Mouse (Mus musculus) left cerebral cortex, postnatal 36 days (tissue): ENCODE data around the gene Psmb7. TPM values are rescaled to one million over a fixed set of nuclear protein-coding genes. Genes with fewer than 3 reads are reported as not detected.

ENCODE experiments used
- DNase-seq, 2 experiments: peaks; one replicate each; pipeline ENCODE4 v3.0.0; 2021 to 2022; ENCODE audit warnings: low spot score in 2 of 2, mixed read lengths in 1 of 2
- intact Hi-C: fragments of 180-260 bp; cut with DNase I; formaldehyde crosslinking; loops from one replicate; pipeline ENCODE4 v1.15.1; 2025
- total RNA-seq, 2 experiments: library from RNA; stranded (reverse); gene quantifications; 2 replicates each; pipeline ENCODE4 v1.2.3; 2021

Psmb7 gene
- total RNA-seq, 2 experiments from 2014 or later: 180 to 206 TPM

DNA sequence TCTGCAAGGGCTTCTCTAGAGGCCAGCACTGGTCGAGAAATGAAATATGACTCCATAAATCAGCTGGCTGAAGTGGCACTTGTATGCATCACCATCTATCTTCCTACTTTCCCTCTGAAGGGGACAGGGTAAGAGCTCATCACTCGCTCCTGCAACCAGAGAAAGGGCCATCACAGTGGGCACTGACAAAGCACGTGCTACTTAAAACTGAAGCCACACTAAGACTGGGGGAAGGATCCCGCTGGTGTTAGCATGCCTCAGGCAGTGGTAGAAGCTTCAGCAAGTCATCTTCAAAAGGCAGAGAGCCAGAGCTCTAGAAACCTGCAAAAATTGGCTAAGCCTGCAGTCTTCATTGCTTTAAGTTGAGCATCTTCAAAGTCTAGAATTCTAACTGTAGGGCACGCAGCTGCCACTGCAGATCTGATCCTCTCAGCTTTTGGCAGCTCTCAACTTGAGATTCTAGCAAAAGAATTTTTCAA is 35.0 kb downstream of the Psmb7 start:
- intact Hi-C loops: no loop called here
- no peak for DNase-seq

DNA sequence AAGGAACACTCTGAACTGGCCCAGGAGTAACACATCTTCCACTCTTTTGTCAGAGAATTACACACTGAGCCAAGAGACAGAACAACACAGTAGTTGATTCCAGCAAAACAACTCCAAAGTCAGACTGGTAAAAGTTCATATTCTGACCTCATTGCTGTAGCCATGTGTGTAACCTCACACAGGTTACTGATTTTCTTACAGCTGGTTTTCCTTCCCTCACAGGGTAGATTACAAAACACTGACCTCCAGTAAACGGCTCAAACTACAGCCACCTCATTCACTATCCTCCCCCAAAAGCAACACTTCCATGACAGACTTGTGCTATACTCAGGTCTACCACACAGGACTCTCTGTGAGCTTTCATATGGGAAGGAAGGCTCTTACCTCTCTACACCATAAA is 36.2 kb downstream of the Psmb7 start:
- DNase-seq: no peak
- intact Hi-C loops: no loop called here

DNA sequence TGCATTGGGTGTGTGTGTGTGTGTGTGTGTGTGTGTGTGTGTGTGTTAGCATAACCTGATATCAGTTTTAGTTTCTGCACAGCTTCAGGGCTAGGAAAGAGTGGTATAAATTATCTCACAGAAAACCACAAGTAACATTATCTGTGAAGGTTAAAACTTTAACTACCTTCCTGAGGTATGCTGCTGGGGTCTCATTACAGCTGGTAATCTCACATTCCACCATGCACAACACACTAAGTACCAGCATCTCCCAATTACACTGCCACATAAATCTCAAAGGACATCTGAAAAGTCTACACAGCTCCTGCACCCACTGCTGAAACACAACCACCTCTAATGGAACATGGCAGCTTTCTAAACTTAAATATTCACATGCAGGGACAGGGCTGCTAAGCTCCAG is 43.0 kb downstream of the Psmb7 start:
- no peak for DNase-seq

DNA sequence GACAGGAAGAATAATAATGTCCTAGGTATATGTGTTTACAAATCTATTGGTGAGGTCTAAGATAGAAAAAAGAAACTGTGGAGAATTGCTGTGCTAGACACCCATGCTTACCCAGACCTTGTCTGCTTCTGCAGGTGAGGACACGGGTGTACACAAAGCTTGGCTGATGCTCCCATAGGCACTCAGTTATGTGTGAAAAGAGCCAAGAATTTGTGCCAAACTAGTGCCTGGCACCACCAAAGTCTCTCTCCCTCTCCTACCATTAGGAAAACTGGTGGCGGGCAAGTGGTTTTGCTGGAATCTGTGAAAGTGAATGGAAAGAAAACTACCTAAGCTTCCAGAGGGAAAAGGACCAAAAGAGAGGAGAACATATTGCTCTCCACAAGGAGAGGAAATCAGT is 45.5 kb downstream of the Psmb7 start:
- DNase-seq: no peak
- intact Hi-C loops: loop anchor here (10.0 kb wide), 1 partner anchor 784 kb away; no protein-coding TSS in a partner anchor

More for the DNA sequence above, 43.0 kb downstream of the Psmb7 start:
- intact Hi-C loops: no loop called here

DNA sequence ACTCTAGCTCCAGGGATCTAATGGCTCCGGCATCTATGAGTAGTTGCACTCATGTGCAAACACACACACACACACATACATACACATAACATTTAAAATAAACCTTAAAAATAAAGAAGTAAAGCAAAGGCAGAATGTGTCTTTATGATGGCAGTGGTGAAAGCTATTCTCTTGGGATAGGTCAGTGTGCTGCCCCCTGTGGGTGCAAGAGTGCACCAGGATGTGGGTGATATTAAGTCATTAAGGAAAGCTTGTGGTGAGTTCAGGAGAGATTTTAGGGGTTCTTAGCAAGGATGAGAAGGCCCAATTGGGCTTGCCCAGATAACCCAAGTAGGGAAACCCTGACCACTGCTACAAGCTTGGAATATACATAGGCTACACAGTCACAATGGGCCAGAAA is 46.0 kb downstream of the Psmb7 start:
- DNase-seq: no peak
- intact Hi-C loops: loop anchor here (10.0 kb wide), 1 partner anchor 783 kb away; no protein-coding TSS in a partner anchor

DNA sequence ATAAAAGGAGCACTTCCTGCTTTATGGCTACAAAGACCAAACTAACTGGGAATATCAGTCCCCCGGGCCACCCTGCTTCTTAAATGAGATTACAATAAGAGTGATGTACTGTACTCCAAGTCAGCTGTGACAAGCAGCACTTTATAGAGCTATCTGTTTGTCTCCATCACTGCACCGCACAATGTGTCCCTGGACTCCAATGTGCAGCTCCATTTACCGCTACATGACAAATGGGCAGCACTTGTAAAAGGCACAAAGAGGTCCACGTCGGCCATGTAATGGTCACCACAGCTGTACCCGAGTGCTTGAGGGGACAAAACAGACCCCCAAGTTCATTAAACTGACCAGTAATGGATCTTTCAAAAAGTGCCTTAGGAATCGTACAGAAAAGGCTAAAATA is 49.0 kb downstream of the Psmb7 start:
- intact Hi-C loops: loop anchor here (10.0 kb wide), 1 partner anchor 780 kb away; no protein-coding TSS in a partner anchor
- no peak for DNase-seq

DNA sequence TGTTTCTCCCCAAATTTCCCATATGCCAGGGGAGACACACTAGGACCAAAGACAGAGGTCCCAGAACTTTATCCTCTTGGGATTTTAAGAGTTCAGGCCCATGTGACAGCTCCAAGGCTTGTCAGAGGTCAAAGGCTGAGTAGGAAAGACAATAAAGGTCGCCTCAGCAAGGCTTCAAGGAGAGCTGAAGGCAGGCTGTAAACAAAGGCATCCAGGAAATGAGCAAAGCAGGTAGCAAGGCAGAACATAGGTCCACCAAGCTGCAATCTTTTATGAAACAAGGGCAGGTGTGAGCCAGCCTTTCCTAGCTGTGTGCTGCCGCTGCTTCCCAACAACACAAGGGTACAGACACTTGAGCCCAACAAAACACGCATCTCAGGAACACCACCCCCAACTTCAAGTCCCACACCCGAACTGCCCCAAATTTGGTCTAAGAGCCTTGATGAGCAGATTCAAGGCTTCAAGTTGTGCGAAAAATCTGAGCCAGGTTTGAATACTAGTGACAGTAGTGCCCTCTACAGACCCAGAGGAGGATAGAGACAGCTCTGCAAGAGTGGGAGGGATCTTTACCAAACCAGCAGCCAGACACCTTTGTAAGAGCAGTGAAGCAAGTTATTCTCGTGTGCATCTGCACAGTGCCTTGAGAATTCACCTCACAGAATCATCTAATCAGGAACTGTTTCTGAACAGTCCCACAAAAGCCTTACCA is 52.0 kb downstream of the Psmb7 start:
- intact Hi-C loops: loop anchor here (1.0 to 10.0 kb wide), 2 partner anchors 162 to 777 kb away; no protein-coding TSS in a partner anchor
- DNase-seq: peak in 1 of 2 experiments; percentile 37

DNA sequence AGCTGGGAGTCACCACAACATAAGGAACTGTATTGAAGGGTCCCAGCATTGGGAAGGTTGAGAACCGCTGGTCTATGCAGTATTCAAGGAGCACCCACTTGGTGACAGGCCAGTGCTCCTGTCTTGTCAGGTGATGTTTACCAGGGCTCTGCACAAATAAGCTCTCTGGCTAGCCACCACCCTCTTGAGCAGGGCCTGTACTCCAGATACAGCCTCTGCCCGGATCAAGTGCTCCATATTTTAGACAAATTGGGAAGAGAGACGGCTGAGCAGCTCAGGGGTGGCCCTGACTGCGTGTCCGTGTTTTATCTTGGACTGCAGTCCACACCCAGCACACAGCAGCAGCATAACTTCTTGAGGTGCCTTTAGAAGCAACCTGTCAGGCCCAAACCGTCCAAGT is 57.2 kb downstream of the Psmb7 start:
- intact Hi-C loops: no loop called here
- no peak for DNase-seq

DNA sequence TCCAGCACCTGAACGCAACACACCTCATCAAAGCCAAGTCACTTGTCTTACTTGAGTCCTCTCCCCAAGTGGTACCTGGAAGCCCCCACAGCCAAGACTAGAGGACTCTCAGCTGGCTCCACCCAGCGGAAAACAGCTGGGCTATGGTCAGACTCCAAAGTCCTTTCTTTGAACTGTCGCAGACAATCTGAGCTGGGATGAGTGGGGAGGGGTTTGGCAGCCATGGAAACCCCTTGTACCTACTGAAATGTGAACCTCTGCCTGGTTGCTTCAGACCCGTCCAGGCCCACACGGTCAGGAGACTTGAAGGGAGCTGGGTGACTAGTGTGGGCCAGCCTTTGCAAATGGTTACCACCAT is 58.5 kb downstream of the Psmb7 start:
- intact Hi-C loops: no loop called here
- DNase-seq: no peak

DNA sequence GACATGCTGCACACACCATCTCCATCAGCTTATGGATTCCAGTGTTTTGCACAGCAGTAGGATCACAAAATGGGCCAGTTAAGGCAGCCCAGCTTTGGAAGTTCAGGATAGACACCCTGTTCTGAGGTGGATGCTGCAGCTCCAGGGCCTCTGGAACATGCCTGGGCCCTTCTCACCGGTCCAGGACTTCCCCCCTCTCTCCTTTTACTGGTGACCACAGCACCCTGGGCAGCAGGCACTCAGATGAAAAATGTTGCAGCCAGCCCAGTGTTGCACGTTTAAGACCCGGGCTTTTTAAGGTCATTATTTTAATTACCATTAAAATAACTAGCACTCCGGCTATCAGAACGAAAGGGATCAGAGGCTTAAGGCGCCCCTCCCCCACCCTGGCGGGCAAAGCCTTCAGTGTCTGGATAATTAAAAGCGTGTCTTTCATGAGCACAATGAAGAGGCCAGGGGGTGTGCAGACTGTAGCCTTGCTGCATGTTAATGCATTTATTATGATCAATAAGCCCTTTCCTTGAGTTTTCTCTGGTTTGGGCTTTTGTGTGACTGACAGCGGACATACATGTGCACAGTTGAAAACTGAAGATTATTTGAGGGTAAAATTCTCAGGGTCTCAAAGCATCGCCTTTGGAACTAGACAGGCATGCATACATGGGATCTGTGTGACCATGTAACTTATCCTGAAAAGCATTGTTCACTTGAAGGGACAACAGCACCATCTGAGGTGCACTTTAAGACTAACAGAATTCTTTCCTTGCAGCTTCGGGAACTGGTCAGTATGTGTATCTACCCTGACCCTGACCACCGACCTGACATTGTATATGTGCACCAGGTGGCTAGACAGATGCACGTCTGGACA is 59.1 kb downstream of the Psmb7 start:
- no peak for DNase-seq
- intact Hi-C loops: no loop called here

DNA sequence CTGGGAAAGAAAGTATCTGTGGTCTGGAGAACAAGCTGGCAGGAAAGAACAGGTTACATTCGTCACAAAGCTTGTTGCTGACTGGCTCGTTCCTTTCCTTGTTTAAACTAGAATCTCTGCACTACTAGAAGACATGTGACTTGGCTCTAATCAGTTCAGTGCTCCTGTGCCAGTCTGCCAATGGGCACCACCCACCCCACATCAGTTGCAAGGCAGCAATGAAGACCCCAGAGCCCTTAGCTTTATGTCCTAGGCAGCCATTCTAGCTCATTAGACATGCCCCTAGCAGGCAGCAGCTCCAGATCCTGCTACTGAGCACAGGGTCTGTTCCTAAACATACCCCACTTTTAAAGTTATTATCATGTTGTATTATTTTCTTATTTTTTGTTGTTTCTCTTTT is 59.9 kb downstream of the Psmb7 start:
- intact Hi-C loops: no loop called here
- no peak for DNase-seq

DNA sequence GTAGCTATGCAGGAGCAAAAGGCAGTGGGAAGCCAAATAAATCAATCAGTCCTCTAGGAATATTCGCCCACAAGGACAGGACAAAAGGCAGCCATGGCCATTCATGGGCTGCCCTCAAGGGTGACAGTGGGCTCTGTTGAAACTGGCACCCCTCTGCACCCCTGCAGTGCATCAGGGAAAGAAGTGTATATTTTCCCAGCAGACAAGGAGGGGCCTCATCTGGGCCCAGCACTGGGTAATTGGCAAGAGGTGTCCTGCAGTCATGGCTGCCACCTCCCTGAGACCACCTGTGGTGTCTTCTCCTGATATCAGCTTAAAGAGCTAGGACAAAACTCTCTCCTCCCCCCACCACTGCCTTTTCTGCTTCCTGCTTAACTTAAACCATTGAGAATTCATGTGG is 64.4 kb downstream of the Psmb7 start:
- intact Hi-C loops: no loop called here
- DNase-seq: no peak

DNA sequence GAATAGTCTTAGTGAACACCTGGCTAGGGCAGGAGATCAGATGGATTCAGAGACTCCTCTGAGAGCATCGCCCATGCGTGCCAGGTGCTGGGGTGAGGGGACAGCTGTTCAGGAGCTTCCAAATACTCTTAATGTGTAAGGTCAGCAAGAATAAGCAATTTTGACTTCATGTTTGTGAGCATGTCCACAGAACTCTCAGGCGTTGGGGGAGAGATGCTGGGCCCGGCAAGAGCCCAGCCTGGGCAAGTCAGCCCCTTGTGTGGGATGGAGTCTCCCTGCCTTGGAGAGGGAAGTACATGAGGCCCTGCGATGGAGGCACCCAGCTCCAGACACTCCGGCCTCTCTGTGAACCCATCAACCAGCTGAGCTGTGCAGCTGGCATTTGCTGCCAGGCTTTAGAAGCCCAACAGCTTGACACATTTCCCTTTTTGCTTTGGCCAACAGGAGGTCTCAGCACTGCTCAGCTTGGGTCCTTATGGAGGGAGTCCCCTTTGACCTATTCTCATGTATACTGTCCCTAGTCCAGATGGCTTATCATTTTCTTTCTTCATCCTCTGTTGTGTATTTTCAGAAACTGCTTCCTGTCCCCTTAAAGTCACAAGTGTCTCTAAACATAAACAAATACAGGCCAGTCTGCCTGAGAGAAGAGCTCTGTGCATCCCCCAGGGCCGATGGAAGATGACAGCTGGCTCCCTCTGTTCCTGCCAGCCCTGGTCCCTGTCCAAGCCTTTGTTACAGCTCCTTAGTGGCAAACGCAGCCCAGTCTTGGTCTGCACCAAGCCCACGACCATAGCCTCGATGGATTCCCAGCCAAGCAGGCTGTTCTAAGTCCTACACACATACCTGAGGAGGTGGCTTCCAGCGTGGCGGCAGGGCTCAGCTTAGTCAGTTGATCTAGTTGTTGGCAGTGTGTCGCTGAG is 65.0 kb downstream of the Psmb7 start:
- peak; percentile 51 to 61 for DNase-seq
- intact Hi-C loops: no loop called here

DNA sequence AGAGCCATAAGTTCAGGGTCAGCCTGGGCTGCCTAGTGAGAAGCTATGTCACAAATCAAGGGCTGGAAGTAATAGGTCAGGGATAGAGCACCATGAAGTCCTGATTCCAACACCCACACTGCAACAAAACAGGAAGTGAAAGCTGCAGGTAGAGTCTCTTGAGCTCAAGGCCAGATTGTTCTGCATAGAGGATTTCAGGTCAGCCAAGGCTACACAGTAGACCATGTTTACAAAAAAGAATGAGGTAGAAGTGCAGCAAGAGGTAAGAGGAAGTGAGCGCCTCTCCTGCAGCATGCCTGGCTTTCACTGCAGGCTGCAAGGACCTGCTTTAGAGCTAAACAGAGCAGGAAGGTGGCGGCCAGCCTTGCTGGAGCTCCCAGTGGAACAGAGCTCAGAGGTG is 69.2 kb downstream of the Psmb7 start:
- intact Hi-C loops: no loop called here

DNA sequence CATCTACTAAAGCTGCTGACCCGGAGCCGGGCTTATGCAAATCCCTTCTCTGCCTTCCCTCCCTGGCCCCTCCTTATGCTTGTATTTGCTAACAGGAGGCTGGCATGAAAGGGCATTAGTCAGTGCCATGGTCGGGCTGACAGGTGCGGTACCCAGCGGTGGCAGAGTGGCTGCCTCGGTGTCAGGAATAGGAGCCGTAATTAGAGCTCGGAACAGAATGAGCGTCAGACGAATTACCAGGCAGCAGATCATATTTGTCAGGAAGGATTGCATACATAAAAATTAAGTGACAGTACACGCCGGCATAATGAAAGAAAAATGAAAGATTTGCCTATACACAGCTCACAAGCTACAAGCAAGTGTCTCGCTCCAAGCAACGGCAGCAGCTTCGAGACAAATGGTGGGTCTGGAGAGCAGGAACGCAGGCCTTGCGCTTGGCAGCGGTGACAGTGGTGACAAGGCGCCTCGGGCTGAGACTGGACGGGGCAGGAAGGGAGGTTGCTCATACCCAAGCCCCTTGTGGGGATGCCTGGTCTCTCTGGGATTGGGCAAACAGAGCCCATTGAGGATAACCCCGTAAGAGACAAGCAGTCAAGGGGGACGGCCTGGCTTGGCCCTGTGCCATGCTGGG is 71.8 kb downstream of the Psmb7 start:
- intact Hi-C loops: no loop called here
- DNase-seq: no peak

More for the DNA sequence above, 69.2 kb downstream of the Psmb7 start:
- DNase-seq: no peak

DNA sequence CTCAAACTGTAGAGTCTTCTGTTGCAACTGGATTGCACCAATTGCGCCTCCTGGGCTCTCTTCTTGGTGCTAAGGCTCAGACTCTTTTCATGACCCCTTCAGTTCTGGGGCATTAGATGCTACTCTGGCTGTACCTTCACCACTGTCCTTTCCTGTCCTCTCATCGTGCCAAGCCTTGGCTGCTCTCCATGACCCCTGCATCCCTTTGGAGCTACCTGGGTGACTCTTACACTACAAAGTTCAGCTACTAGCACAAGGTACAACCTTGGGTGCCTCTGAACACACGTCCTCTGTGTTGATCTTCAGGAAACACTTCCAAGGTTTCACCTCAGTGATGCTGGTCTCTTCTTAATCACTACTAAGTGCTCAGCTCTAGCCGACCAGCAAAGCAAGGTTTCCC is 81.3 kb downstream of the Psmb7 start:
- no peak for DNase-seq
- intact Hi-C loops: no loop called here

DNA sequence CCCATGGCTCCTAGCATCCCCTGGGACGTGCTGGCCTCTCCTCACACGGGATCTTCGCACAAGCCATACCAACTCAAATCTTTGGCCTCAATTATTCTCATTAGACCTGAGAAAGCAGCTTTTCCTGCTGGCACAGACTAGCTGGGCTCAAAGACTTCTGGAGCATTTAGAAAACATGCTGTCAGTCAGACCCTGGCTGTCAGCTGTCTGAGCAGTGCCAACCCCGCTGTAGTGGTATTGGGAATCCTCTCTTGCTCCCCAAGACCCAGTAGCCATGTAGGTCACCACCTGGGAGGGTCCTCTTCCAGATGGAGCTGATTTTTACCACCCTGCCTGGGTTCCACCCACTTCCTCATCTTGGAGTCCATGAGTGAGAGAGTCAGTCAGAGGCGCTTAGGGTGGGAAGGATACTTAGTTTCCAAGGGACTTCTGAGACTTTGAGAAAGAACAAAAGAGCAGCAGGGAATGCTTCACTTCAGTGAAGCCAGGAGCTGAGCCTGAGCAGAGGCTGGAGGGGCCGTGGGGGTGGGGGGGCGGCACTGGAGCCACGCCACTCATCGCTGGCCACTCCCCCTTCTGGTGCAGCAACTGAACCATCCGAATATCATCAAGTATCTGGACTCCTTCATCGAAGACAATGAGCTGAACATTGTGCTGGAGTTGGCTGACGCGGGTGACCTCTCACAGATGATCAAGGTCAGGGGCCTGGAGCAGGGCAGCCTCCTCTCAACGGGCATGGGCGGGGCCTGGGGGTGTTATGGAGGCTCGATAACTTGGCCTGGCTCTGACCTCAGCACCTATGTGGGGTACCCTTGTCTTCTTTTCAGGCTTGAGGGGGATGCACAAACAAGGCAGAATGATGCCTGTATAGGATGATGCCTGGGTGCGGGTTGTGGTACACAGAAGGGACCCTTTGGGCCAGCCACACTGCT is 83.3 kb downstream of the Psmb7 start:
- intact Hi-C loops: no loop called here
- DNase-seq: no peak

DNA sequence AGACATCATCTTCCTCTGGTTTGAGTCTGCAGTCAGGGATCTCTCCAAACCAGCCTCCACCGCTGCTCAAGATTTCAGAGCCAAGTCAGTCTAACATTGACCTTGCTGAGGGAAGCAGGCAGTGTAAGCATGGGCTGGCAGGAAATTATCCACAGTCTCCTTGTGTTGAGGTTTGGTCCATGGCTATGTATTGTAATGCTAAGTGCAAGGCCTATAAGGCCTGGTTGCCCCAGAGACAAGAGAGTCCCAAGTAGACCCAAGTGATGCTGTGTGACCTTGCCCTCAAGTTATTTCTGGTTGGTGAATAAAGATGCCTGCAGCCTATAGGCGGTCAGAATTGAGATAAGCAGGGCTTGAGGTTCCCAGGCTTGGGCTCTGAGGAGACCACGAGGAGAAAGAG is 87.2 kb downstream of the Psmb7 start:
- intact Hi-C loops: no loop called here
- no peak for DNase-seq
